Mouse (Mus musculus) spleen, postnatal 0 days (tissue): ENCODE data around the gene Sh3bgr. TPM values are rescaled to one million over a fixed set of nuclear protein-coding genes. Genes with fewer than 3 reads are reported as not detected.

Experiments used
- polyA plus RNA-seq: library from polyadenylated mRNA; unstranded; fragments of >200 nt; fragmentation: Nextera tagmentation; extraction: Ambion mirVana; gene quantifications from 2 replicates; pipeline ENCODE4 v1.2.1, GENCODE M21; 2015

The Sh3bgr gene
- 1.3 and 3.8 TPM in 2 replicates for polyA plus RNA-seq

GRCm38 (mm10) chr16:96199913-96200701, at the start of gene Sh3bgr:
Sh3bgr (plus strand) TSS chr16:96200450.

GRCm38 (mm10) chr16:96191531-96192506, 8.4 kb upstream of the Sh3bgr start, which contains the start of gene Lca5l:
Lca5l (minus strand) TSS chr16:96192271.

DNA sequence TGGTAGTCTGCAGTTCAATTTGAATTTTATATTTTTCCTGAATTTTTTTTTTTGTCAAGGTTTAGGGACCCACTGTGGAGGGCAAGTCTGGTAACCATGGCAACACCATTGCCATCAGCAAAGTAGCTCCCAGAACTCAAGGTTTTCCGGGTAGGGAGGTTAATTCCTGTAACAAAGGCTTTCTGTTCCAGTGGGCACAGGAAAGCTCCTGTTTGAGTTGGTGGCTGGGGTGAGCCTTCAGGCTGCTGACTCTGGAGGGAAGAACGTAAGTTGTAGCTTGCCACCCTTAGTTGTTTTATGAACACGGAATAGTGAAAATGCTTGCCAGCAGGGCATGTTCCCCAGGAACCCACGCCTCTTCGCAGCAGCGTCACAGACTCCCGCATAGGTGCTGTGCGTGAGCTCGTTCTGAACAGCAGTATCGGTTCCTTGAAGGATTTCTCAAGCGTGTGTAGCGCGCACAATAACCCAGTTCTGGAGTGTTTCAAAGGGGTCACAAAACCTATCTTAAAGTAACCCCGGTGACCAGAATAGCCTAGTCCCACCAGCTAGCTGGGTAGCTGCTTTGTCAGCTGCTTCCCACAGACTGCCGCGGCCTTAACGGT, 35.2 kb downstream of the Sh3bgr start, which contains the start of gene B3galt5:
B3galt5 (plus strand) TSS at position 436 of the 605 bp plus-strand sequence.

Other genes with a start within 250 kb of the Sh3bgr start
- gene Psmg1, start 209.5 kb upstream of the Sh3bgr start, polyA plus RNA-seq, result 50.6 and 51.3 TPM in 2 replicates
- gene Brwd1, start 117.9 kb upstream of the Sh3bgr start, polyA plus RNA-seq, result 19.9 and 24.7 TPM in 2 replicates
- 164 and 166 TPM in 2 replicates for gene Hmgn1, start 72.7 kb upstream of the Sh3bgr start, polyA plus RNA-seq
- gene Wrb, start 55.0 kb upstream of the Sh3bgr start, polyA plus RNA-seq, result 15.4 and 16.4 TPM in 2 replicates
- gene Lca5l, start 8.2 kb upstream of the Sh3bgr start, polyA plus RNA-seq, result 0.37 and 0.53 TPM in 2 replicates
- 0.06 and 0.12 TPM in 2 replicates for gene B3galt5, start 35.4 kb downstream of the Sh3bgr start, polyA plus RNA-seq
- 13.6 and 21.5 TPM in 2 replicates for gene Itgb2l, start 243.2 kb downstream of the Sh3bgr start, polyA plus RNA-seq